Mouse (Mus musculus): ENCODE data around the gene Vps13d. TPM values are rescaled to one million over a fixed set of nuclear protein-coding genes. Genes with fewer than 3 reads are reported as not detected.

Vps13d gene
- 10 to 100 TPM; 43.3 to 45.1 TPM for total RNA-seq (2021)
- long read RNA-seq, experiment 1, partial matches to known transcripts = 5 of 8 reads
- long read RNA-seq, experiment 1, other reads (novel, unspliced or antisense) = 3 of 8 reads
- long read RNA-seq, experiment 2, partial matches to known transcripts = 6 of 7 reads
- long read RNA-seq, experiment 2, other reads (novel, unspliced or antisense) = 1 of 7 reads

DNA sequence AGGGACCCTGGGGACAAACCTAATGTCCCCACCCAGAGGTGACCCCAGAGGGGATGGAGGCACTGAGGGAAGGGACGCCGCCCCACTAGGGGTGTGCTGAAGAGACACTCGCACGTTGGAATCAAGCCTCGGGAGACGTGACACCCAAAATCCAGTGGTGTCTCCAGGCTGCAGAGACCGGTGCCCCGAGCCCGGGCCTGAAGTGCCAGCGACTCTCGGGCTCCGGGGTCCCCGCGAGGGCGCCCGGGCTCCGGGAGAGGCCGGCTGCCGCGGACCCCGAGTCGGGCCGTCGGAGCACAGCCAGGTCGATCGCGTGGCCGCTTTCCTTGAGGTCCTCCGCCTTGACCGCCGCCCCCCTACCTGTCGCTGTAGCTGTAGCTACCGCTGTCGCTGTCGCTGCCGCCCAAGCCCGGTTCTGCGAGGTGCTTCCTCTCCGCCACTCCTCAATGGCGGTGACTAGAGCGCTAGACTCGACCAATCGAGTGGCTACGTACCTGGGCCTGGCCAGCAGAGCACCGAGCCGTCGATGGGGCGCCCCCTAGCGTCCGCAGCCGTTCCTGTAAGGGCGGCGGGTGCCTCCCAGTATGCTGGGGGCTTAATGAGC, at the start of gene Vps13d:
Vps13d (minus strand) TSS at position 447 of the 604 bp plus-strand sequence.
- DNase-seq (ENCODE audit: low spot score in 2 of 2) = peak; percentile 91 to 94

DNA sequence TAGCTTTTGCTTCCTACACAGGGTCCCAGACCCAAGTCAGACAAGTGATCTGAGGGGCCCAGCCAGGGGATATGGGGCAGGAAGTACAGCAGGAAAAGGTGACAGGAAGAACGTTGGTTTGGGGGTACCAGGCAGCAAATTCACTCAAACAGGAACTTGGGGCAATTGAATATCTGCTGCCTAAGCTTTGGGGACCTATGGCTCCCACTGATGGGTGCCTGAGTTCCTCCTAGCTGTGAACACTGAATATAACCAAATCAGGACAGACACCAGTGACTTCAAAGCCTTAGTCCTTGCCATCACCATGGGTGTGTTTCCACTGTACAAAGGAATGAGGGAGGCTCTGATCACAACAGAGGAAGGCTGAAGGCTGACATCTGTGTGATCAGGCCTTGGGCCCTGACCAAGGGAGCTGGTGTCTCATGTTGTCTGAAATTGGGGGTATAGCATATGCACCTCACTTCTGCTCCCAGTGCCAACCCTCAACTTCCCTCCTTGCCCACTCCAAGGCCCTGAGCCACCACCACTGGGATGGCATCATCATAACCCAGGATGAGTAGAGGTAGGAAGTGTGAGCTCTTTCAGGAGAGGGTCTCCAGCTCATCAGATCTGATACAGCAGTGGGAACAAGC, 48.0 kb upstream of the Vps13d start:
- DNase-seq (ENCODE audit: low spot score in 2 of 2) = no peak

DNA sequence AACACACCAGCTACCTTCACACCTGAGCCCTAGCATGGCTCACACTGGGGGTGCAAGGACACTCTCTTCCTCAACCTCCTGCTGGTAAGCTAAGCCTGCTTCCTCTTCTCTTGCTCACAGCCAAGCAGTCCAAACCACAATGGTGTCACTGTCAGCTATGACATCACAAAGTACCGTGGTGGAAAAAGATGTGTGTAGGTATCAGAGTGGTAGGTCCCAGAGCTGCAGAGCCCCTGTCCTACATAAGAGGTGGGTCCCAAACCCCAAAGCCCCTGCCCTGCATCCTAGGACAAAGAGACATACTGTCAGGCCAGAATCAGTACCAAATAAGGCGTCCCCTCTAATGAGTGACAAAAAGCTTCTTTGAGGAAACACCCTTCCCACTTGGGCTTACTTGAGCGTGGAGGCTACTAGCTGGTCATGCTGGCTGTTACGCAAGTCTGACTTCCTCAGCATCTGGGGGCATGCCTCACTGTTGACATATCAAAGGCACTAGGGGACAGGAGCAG, 46.0 kb upstream of the Vps13d start:
- no peak for DNase-seq (ENCODE audit: low spot score in 2 of 2)

DNA sequence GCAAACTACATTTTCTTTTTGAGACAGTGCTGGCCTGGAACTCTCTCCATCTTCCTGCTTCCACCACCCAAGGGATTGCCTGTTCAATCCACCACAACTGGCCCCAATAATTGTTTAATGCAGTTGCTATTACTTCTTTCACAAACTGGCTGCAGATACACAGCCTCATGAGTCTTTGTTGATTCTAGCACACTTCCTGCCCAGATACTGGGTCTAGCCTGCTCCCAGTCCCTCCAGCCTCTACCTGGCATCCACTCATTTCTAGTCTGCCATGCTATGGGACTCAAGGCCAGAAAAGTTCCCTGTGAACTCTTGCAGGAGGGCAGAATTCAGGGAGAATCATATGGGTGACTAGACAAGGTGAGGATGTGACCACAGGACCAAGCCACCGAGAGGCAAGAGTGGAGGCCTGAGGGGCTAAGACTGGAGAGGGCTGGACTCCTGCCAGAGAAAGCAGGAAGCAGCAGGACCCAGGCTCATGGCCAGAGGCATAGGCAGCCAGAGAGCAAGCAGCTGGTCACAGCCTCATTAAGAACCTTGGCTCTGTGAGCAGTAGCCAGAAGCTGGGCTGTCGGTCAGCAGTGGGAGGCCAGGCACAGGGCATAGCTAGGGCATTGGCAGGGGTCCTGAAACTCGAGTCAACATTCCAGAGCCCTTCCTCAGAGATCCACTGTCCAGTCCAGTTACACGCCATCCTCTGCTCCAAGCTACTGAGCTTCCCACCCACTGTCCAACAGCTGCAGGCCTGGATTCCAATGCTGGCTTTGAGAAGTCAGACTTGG, 44.4 kb upstream of the Vps13d start:
- DNase-seq (ENCODE audit: low spot score in 2 of 2) = peak; percentile 59 to 85

DNA sequence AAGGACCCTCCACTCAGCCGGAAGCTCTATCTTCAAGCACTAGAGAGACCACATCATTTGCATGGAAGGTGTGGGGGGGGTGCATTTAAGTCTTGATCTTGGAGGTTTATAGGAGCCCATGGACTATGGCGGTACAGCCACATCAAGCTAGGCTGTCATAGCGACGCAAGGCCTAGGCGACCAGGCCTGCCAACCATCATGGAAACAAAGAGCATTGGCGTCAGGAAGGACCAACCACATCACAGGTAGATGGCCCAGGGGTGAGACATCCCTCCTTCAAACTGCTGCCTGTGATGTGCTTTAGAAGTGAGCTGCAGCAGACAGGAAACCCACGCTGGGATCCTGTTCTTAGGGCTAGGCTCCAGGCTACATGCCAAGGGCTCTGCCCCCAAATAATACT, 41.2 kb upstream of the Vps13d start:
- no peak for DNase-seq (ENCODE audit: low spot score in 2 of 2)

DNA sequence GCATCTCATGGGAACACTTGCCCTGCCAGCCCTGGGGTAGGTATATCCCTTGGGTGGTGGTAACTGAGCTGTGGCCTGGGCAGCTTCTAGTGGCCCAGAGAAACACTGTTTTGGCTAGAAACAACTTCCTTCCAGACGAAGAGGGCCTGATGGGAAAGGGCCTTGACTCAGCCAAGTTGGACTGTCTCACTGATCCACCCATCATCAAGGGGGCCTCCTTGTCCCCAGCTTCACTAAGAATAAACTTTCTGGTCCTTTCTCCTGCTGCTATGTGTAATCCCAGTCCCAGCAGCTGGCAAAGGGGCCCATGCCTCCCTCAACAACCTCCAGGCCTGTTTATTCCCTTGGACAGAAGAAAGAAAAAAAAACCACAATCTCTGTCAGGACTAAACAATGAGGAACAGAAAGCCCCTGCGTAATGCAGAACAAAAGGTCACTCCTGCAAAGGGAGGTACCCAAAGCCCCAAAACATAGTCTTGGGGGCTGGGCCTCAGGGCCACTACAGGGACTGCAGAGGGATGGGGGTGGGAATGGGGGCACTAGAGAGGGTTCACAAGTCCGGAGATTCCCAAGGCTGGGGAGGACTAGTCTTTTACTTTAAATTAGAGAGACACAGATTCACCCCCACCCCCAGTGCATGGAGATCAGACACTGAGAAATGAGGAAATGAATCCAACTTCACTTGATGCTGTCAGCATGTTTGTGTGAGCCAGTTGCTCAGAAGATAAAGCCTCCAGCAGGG, 38.9 kb upstream of the Vps13d start:
- peak in 1 of 2 experiments; percentile 38 for DNase-seq (ENCODE audit: low spot score in 2 of 2)

DNA sequence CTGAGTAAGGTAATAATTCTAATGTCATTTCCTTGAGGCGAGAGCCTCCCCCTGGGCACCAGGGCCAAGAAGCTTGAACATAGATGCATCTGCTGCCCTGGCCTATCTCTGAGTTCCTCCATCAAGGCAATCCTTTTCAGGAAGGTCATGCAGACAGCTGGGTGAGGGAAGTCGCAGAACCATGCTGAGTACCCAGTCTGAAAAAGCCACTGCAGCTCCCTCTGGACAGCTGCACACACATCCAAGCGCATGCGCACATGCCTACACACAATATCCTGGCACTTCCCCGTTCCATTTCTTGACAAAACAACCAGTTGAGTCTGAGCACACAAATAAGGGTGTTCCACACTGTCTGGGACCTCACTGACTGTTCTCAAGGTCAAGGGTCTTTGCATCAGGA, 36.9 kb upstream of the Vps13d start:
- DNase-seq (ENCODE audit: low spot score in 2 of 2) = no peak

DNA sequence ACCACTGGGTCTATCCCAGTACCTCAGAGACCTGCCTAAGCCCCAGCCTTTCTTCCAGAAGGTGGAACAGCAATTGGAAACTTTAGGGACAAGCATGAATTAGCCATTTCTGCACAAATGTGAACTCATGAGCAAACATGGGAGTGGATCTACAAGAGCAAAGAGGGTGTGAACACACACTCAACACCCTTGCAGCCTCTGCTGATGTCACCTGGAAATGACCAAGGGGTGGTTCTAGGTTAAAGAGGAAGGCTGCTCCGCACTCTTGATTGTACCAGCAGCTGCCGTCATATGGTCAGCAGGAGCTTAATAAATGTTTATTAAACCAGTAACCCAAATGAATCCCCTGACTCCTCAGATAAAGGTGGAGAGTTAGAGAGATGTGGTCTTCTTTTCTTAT, 35.8 kb upstream of the Vps13d start:
- DNase-seq (ENCODE audit: low spot score in 2 of 2) = no peak

DNA sequence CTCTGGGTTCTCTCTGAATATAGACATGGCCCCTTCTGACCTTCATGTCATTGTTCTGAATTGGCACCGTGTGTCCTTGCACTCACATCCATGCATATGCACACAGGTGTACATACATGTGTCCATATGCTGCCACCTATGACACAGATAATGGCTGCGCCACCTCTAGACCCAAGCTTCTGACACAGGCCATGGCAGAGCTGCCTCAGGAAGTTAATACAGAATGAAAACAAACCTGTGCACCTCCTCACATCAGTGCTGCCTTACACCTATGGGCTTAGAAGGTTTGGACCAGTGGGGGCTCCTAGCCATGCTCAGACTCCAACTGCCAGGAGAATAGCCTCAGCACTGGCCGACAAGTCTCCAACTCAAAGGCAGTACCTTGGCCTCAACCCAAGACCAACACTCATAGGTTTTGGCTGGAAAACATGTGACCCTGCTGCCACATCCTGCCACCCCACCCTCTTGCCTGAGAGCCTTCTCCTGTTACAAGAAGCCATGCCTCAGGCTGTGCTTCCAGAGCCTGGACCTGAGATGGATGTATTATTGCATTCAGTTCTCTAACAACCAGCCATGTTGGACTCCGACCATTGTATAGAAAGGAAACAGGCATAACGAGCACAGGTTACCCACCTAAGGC, 34.8 kb upstream of the Vps13d start:
- no peak for DNase-seq (ENCODE audit: low spot score in 2 of 2)

DNA sequence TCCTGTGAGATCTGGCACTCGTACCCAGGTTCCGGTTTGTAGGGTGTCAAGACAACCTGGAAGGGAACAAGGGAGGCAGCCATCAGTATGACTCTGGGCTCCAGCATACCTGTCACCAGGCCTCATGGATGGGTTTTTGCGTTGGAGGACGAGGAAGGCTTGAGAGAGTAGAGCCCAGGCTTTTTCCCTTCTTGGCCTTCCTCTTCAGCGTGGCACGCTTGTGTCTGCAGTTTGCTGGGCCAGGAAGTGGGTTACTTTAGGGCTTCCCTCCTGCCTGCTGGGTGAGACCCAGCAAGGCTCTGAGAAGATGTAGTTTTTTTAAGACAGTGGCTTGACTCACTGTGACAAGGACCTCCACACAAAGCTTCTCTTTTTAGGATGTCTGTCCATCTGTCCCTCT, 34.2 kb upstream of the Vps13d start:
- DNase-seq (ENCODE audit: low spot score in 2 of 2) = no peak

DNA sequence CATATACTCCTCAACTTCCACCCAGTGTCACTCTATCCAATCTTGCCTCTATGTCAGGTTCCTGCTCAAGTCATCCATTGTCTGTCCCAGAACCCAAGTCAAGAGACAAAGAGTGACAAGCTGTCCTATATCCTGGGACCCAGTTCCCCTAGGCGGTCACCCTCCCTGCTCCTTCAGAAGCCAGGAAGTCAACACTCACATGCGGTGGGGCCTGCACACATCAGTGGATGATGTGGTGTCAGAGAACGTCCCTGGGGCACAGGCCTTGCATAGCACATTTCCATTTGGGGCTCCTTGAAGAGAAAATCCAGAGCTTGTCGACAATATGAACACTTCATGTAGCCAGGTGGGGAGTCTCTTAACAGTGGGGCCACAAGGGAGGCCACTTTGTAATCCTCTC, 29.8 kb upstream of the Vps13d start:
- no peak for DNase-seq (ENCODE audit: low spot score in 2 of 2)

DNA sequence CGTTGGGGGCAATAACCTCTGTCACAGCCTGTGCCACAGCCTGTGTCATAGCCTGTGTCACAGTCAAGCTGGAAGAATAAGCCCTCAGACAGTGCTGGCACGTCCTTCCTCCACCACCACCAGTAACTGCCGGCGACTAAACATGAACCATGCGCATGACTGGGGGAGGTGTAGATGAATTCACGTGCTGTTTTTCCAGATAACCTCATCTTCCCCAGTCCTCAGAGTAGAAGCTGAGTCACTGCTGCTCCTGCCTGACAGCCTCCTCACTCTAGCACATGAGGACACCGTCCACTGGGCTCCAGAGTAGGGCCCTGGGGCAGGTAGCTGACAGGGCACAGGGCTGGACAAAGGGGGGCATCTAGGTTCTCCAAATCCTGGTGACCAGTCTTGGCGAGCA, 27.3 kb upstream of the Vps13d start:
- no peak for DNase-seq (ENCODE audit: low spot score in 2 of 2)

DNA sequence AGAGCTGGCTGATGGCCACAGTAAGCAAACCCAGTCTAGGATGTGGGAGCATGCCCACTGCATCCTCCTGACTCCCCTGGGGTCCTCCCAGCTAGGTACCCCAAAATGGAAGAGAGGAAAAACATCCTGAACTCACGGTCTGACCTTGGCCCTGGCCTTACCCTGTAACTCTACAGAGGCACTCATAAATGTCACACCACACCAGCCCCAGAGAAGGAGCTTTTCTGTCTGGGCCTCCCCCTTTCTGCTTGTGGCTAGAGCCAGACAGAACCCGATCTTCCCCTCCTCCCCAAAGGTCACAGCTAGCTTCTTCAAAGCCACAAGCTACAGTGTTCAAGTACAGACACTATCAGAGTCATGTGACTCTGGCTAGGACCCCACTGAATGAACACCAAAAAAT, 26.6 kb upstream of the Vps13d start:
- DNase-seq (ENCODE audit: low spot score in 2 of 2) = no peak

DNA sequence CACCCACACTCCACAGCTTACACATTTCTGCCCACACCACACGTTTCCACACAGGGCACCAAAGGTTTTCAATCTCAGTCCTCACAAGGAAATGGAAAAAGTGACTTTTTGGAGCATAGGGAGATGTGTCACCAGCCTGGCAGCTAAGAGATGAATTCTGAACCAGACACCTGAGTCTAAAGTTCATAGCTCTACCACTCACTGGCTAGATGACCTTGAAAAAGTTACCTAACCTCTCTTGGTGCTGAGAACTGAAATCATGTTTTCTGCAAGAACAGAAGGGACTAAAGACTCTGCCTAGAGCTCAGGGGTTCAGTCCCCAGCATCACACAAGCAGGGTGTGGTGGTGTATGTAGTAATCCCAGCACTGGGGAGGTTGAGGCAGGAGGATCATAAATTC, 25.2 kb upstream of the Vps13d start:
- DNase-seq (ENCODE audit: low spot score in 2 of 2) = no peak

DNA sequence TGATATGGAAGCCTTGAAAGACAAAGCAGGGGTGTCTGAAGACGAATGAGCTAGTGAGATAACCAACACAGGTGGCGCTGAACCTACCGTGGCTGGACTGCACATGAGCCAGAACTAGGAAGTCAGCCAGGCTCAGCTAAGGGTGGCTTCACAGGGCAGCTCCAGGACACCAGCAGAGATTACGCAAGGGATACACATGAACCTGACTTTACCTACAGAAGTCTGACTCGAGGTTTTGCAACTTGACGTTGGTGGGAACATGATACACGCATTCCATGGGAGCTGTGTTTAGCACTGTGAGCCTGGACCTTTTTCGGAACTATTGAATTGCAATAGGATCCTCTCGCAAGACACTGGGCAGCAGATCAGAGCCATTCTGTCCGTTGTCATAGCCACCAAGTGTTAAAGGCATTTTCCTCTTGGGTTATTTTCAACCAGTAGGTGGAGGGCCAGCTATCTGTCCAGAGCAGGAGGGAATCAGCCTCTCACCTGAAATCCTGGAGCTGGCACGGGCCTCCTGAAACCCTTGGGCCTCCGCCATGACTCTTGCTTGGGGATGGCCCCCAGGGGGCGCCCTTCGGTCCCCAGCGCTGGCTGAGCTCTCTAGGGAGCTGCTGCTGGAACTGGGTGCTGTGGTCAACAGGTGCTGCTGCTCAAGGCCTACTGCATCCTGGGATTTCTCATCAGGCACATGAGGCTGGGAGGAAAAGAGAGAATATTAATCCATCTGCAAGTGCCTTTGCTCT, 24.6 kb upstream of the Vps13d start:
- DNase-seq (ENCODE audit: low spot score in 2 of 2) = no peak

DNA sequence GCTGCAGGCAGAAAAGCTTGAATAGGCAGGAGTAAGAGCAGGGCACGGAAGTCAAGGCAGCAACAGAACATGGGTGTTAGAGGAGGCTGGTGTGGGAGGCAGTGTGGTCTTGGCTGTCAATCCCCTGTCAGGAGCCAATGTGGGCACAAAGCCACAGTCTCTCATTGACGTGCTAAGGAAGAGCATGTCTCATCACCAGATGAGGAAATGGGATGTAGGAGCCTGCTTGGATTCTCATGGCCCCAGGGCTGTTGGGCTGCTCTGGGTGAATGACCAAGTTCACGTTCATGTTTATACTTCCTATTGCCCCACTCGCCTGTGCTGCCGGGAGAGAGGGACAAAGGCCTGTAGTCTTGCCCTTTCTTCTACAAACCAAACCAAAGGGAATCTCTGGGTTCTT, 23.0 kb upstream of the Vps13d start:
- no peak for DNase-seq (ENCODE audit: low spot score in 2 of 2)

DNA sequence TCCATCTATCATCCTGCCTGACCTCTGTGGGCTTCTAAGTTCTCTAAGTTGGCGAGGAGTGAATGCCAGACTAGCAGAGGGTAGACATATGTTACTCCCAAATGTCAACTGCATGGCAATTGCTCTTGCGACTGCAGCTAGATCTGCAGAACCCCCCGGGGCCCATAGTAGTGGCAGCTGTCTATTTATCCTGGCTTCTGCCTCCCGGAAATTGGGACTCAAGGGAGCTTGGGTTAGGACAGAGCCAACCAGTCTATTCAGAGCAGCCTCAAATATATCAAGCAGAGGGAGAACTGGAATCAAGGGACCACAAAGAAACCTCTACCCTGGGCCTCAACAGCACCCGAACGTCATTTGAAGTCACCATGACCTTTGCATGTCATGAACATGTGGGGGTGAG, 22.2 kb upstream of the Vps13d start:
- DNase-seq (ENCODE audit: low spot score in 2 of 2) = no peak

DNA sequence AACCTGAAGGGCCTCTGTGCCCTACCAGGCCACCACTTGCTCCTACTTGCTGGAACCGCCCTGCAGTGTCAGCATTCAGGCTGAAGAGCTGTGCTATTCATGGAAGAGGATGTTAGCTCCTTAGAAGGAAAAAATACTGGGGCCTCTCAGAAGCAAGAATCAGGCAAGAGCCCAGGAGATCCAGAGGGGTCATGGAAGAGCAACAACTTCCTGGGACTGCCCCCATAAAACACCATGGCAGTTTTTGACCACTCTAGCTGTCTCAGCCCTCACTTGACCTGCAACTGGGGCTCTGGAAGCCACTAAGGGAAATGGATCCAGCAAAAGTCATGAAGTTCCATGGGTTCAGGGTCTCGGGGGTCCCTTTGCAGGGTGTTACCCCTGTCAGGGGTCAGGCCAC, 20.6 kb upstream of the Vps13d start:
- no peak for DNase-seq (ENCODE audit: low spot score in 2 of 2)

DNA sequence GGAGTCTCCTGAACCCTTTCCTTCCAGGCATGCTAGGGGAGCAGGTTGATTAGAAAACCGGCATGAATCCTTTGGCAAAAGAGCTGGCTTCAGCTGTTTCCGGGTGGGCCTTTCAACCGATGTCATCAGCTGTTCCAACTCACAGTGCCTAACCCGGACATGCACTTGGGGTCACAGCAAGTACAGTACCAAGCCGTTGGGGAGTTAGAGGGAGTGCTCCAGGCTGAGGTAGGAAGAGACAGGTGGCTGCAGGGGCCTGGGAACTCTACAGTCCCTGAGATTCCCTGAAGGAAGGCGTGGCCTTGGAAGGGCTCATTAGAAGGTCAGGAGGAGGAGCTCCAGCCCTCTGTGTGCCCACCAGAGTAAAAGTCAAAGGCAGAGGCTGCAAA, 20.0 kb upstream of the Vps13d start:
- no peak for DNase-seq (ENCODE audit: low spot score in 2 of 2)
